In genomic region chr3:55794768-55795167, GRCm38 (mm10) we compare ENCODE assay signal across 22 mouse cellular contexts. TPM values are rescaled to one million over a fixed set of nuclear protein-coding genes. Genes with fewer than 3 reads are reported as not detected.
"Had no signal": no experiment of that assay in that cellular context is flagged by ENCODE, and none has a peak within 500 bp of the region (broad histone marks: within the 10 kb centered on the region; RNA-seq: fewer than 3 reads in every experiment).

No protein-coding gene starts in this region.

- H3K9ac ChIP-seq: limb, embryonic 12.5 days; limb, embryonic 15.5 days; liver, embryonic 14.5 days; liver, postnatal 0 days; lung, embryonic 14.5 days; midbrain, embryonic 12.5 days; midbrain, embryonic 15.5 days; neural tube, embryonic 12.5 days; neural tube, embryonic 15.5 days had no signal

- H3K4me3 ChIP-seq: limb, embryonic 12.5 days; limb, embryonic 15.5 days; midbrain, embryonic 12.5 days; midbrain, embryonic 15.5 days; neural tube, embryonic 12.5 days; neural tube, embryonic 15.5 days had no signal

- H3K36me3 ChIP-seq: limb, embryonic 12.5 days; limb, embryonic 15.5 days; midbrain, embryonic 12.5 days; midbrain, embryonic 15.5 days; neural tube, embryonic 12.5 days; neural tube, embryonic 15.5 days had no signal

- H3K4me1 ChIP-seq: limb, embryonic 15.5 days; neural tube, embryonic 12.5 days had no signal

- ATAC-seq: liver, postnatal 0 days; lung, postnatal 0 days; midbrain, embryonic 15.5 days had no signal

- H3K27me3 ChIP-seq: limb, embryonic 12.5 days; limb, embryonic 15.5 days; midbrain, embryonic 15.5 days; neural tube, embryonic 12.5 days; neural tube, embryonic 15.5 days had no signal

- DNase-seq: kidney, postnatal 14 days; kidney, postnatal 4 days; left cerebral cortex, postnatal 4 days; liver, postnatal 0 days; lung, embryonic 14.5 days; right cerebral cortex, adult 18-20 months; right cerebral cortex, postnatal 14 days; right cerebral cortex, postnatal 4 days; thymus, adult 2 months; thymus, postnatal 14 days; thymus, postnatal 4 days had no signal

- H3K27ac ChIP-seq: limb, embryonic 12.5 days; limb, embryonic 15.5 days; liver, embryonic 14.5 days; macrophage; midbrain, embryonic 12.5 days; neural tube, embryonic 12.5 days; stomach, postnatal 0 days had no signal

- H3K4me2 ChIP-seq: limb, embryonic 12.5 days; limb, embryonic 15.5 days; liver, embryonic 11.5 days; lung, embryonic 14.5 days; midbrain, embryonic 12.5 days; midbrain, embryonic 15.5 days; neural tube, embryonic 12.5 days; neural tube, embryonic 15.5 days had no signal

- H3K9me3 ChIP-seq: limb, embryonic 12.5 days; limb, embryonic 15.5 days; midbrain, embryonic 12.5 days; midbrain, embryonic 15.5 days; neural tube, embryonic 12.5 days; neural tube, embryonic 15.5 days had no signal

RNA-seq across cellular contexts. Expression of gene Mab21l1, which starts 12.5 kb away (rescaled TPM):
- polyA plus RNA-seq: liver, postnatal 0 days; lung, postnatal 0 days; macrophage; thymus, adult 2 months had no signal
